Mouse (Mus musculus) thymus, adult 2 months (tissue): ENCODE results near the gene Borcs6. TPM values are rescaled to one million over a fixed set of nuclear protein-coding genes. Genes with fewer than 3 reads are reported as not detected.

Experiments used
- DNase-seq: peaks from one replicate; pipeline ENCODE4 v3.0.0; 2021
- H3K27ac ChIP-seq: fragments of 200-500 bp; 2 replicates; pipeline ENCODE4 v1.5.1; 2012; ENCODE audit warnings: low read length, control low read depth; ENCODE audit not compliant: control insufficient read depth, insufficient read depth
- H3K27me3 ChIP-seq: fragments of 200-500 bp; 2 replicates; pipeline ENCODE4 v1.6.1; 2012; ENCODE audit warnings: mild to moderate bottlenecking, low read length, moderate library complexity, mixed read lengths; ENCODE audit not compliant: control insufficient read depth, insufficient read depth
- H3K36me3 ChIP-seq: fragments of 200-500 bp; 2 replicates; pipeline ENCODE4 v1.6.1; 2012; ENCODE audit warnings: mild to moderate bottlenecking, low read length, moderate library complexity; ENCODE audit not compliant: control insufficient read depth, insufficient read depth
- H3K4me1 ChIP-seq: fragments of 200-500 bp; replicated peaks from 2 replicates; pipeline ENCODE4 v1.6.1; 2012; ENCODE audit warnings: low read length; ENCODE audit not compliant: control insufficient read depth, insufficient read depth
- H3K4me3 ChIP-seq: fragments of 200-500 bp; 2 replicates; pipeline ENCODE4 v1.5.1; 2012; ENCODE audit warnings: mild to moderate bottlenecking, low read length, control low read depth, moderate library complexity; ENCODE audit not compliant: control insufficient read depth, insufficient read depth
- CTCF ChIP-seq: fragments of 200-500 bp; IDR thresholded peaks from 2 replicates; pipeline ENCODE4 v1.5.1; 2012; ENCODE audit warnings: mild to moderate bottlenecking, control low read depth, low read length, moderate library complexity, borderline replicate concordance; ENCODE audit not compliant: control insufficient read depth, poor library complexity, insufficient read depth; ENCODE audit errors: extremely low read depth
- POLR2A ChIP-seq: fragments of 200-500 bp; IDR thresholded peaks from 2 replicates; pipeline ENCODE4 v1.6.1; 2012; ENCODE audit warnings: mild to moderate bottlenecking, low read length, control low read depth, moderate library complexity; ENCODE audit not compliant: control insufficient read depth, poor library complexity, insufficient read depth; ENCODE audit errors: extremely low read depth
- WGBS: fragments of 180-500 bp; shearing (Covaris S2); methylation state at CpG from one replicate; pipeline ENCODE4 v1.1.7; 2018; 5-methylcytosine and 5-hydroxymethylcytosine counted together
- polyA plus RNA-seq: library from polyadenylated mRNA; depleted of rRNA; stranded (reverse); fragments of >200 nt; gene quantifications from 2 replicates; pipeline ENCODE4 v1.2.3, GENCODE M21; 2012

Borcs6 gene
- polyA plus RNA-seq, 1 experiment, result 18.0 TPM

- peaks cover 33% of the 10 kb centered on the region for H3K36me3 ChIP-seq
- no peak overlapping the region for H3K4me3 ChIP-seq
- H3K4me1 ChIP-seq, result peaks cover 3% of the 10 kb centered on the region; the same call in 1 of the 2 replicates
- DNase-seq, result no peak
- H3K27ac ChIP-seq, result no peak overlapping the region
- no peaks in the 10 kb centered on the region for H3K27me3 ChIP-seq
- TF ChIP-seq POLR2A (no peak), CTCF (no peak)
These were observed 38.8 kb upstream of the Borcs6 start for GRCm38 (mm10) chr11:69020691-69021090.

- no peak for DNase-seq
- Histone ChIP-seq H3K4me3 (no peak overlapping the region), H3K27me3 (no peaks in the 10 kb centered on the region), H3K36me3 (peaks cover 66% of the 10 kb centered on the region), H3K27ac (no peak overlapping the region), H3K4me1 (no peaks in the 10 kb centered on the region)
- TF ChIP-seq CTCF (no peak), POLR2A (no peak)
- WGBS, result 95% methylated on average over 3 of the region's 3 CpGs
These were observed 33.0 kb upstream of the Borcs6 start for GRCm38 (mm10) chr11:69026562-69026961.

GRCm38 (mm10) chr11:69028805-69029204, 30.7 kb upstream of the Borcs6 start:
- Histone ChIP-seq H3K4me3 (no peak overlapping the region), H3K36me3 (peaks cover 49% of the 10 kb centered on the region), H3K27ac (no peak overlapping the region), H3K27me3 (no peaks in the 10 kb centered on the region), H3K4me1 (no peaks in the 10 kb centered on the region)
- WGBS, result 84% methylated on average over 2 of the region's 2 CpGs
- DNase-seq, result no peak
- TF ChIP-seq CTCF (no peak), POLR2A (no peak)

- Histone ChIP-seq H3K27me3 (no peaks in the 10 kb centered on the region), H3K27ac (no peak overlapping the region), H3K36me3 (peaks cover 12% of the 10 kb centered on the region), H3K4me1 (peaks cover 13% of the 10 kb centered on the region), H3K4me3 (no peak overlapping the region)
- no peak for DNase-seq
- 91% methylated on average over 9 of the region's 9 CpGs for WGBS
- TF ChIP-seq POLR2A (no peak), CTCF (no peak)
These were observed 26.0 kb upstream of the Borcs6 start for GRCm38 (mm10) chr11:69033552-69033951.

GRCm38 (mm10) chr11:69034585-69034984, 24.9 kb upstream of the Borcs6 start:
- DNase-seq, result no peak
- Histone ChIP-seq H3K36me3 (peaks cover 7% of the 10 kb centered on the region), H3K27ac (no peak overlapping the region), H3K27me3 (no peaks in the 10 kb centered on the region), H3K4me1 (peaks cover 15% of the 10 kb centered on the region), H3K4me3 (no peak overlapping the region)
- no peak for TF ChIP-seq CTCF
- TF ChIP-seq POLR2A, result no peak
- 97% methylated on average over 3 of the region's 3 CpGs for WGBS

- no peak for DNase-seq
- no peak for TF ChIP-seq CTCF
These were observed 24.1 kb upstream of the Borcs6 start for GRCm38 (mm10) chr11:69035411-69035810.

GRCm38 (mm10) chr11:69035849-69036248, 23.7 kb upstream of the Borcs6 start:
- peak overlapping the region; percentile 4; the same call in 1 of the 2 replicates for H3K4me3 ChIP-seq
- WGBS, result 14% methylated on average over 8 of the region's 8 CpGs
- peaks cover 4% of the 10 kb centered on the region for H3K36me3 ChIP-seq
- peaks cover 19% of the 10 kb centered on the region for H3K4me1 ChIP-seq
- DNase-seq, result peak; percentile 83
- TF ChIP-seq CTCF, result peak; percentile 76; the same call in 1 of the 2 replicates
- TF ChIP-seq POLR2A, result no peak
- H3K27ac ChIP-seq, result no peak overlapping the region
- no peaks in the 10 kb centered on the region for H3K27me3 ChIP-seq

More at GRCm38 (mm10) chr11:69035411-69035810, 24.1 kb upstream of the Borcs6 start:
- Histone ChIP-seq H3K36me3 (peaks cover 5% of the 10 kb centered on the region), H3K4me3 (no peak overlapping the region), H3K27ac (no peak overlapping the region), H3K4me1 (peaks cover 16% of the 10 kb centered on the region), H3K27me3 (no peaks in the 10 kb centered on the region)
- WGBS, result 92% methylated on average over 9 of the region's 9 CpGs
